Mouse (Mus musculus) embryonic fibroblast, embryonic 13.5 days (primary cell): ENCODE measurements around the gene Pah. TPM values are rescaled to one million over a fixed set of nuclear protein-coding genes. Genes with fewer than 3 reads are reported as not detected.
A peak's percentile ranks its signal among the peaks of the same experiment; 100 is the strongest.

ENCODE experiments used
- H3K27ac ChIP-seq: 2 replicates; pipeline ENCODE4 v1.5.1; 2012; ENCODE audit warnings: low read length, control low read depth, inconsistent platforms; ENCODE audit not compliant: insufficient read depth
- H3K4me1 ChIP-seq: 2 replicates; pipeline ENCODE4 v1.6.1; 2011; ENCODE audit warnings: low read length; ENCODE audit not compliant: control insufficient read depth, insufficient read depth
- H3K4me3 ChIP-seq: 2 replicates; pipeline ENCODE4 v1.5.1; 2011; ENCODE audit warnings: mild to moderate bottlenecking, control low read depth, low read length; ENCODE audit not compliant: insufficient read depth
- CTCF ChIP-seq: IDR thresholded peaks from 2 replicates; pipeline ENCODE4 v1.5.1; 2011; ENCODE audit warnings: mild to moderate bottlenecking, control low read depth, low read length, moderate library complexity, borderline replicate concordance; ENCODE audit not compliant: insufficient read depth
- POLR2A ChIP-seq: IDR thresholded peaks from 2 replicates; pipeline ENCODE4 v1.6.1; 2011; ENCODE audit warnings: low read depth, mild to moderate bottlenecking, control low read depth, low read length, moderate library complexity
- polyA plus RNA-seq: library from polyadenylated mRNA; stranded (reverse); fragments of >200 nt; gene quantifications from 2 replicates; pipeline ENCODE4 v1.2.4, GENCODE M21; 2011; ENCODE audit warnings: low read depth; ENCODE audit not compliant: missing spikeins, insufficient read length

Gene Pah
- polyA plus RNA-seq, 1 experiment, result not detected

DNA sequence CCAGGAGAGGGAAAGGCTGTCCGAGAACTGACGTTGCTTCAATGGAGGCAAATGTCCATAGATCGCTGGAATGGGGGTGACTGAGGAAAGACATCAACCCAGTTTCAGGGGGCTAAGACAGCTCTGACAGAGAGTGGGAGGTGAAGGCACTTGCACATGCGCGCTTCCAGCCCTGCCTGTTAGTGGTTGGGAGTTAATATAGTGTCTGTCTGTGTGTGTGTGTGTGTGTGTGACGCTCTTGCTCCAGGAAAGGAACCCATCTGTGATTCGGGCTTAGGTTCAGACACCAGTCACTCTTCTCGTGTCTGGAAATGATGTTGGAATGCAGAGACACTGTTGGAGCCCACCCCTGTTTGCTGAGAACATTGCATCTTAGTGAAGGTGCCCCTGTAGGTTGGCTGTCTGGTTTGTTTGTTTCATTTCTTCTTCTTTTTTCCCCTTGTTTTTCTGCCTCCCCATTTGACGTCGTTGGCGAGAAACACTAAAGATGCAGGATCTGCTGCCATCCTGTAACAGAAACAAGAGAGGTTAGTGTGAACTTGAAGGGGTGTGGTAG lies 30.0 kb upstream of the Pah start:
- no peak overlapping the region for H3K4me3 ChIP-seq
- H3K27ac ChIP-seq, result no peak overlapping the region
- H3K4me1 ChIP-seq, result no peaks in the 10 kb centered on the region
- TF ChIP-seq CTCF (no peak), POLR2A (no peak)

DNA sequence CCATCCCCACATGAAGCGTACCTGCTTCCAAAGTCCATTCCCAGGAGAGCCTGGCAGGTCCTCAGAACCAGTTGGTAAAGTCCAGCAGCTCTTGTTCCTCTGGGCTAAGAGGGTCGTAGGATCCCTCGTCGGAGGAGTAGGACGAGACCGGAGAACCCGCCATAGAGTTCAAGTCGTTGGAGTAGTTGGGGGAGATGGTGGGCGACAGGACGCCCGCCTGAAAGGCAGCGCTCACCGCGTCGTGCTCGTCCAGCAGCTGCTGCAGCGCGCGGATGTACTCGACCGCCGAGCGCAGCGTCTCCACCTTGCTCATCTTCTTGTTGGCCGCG lies 29.3 kb upstream of the Pah start:
- no peak overlapping the region for H3K27ac ChIP-seq
- no peaks in the 10 kb centered on the region for H3K4me1 ChIP-seq
- H3K4me3 ChIP-seq, result peak overlapping the region; percentile 55
- TF ChIP-seq POLR2A, result no peak
- TF ChIP-seq CTCF, result no peak

DNA sequence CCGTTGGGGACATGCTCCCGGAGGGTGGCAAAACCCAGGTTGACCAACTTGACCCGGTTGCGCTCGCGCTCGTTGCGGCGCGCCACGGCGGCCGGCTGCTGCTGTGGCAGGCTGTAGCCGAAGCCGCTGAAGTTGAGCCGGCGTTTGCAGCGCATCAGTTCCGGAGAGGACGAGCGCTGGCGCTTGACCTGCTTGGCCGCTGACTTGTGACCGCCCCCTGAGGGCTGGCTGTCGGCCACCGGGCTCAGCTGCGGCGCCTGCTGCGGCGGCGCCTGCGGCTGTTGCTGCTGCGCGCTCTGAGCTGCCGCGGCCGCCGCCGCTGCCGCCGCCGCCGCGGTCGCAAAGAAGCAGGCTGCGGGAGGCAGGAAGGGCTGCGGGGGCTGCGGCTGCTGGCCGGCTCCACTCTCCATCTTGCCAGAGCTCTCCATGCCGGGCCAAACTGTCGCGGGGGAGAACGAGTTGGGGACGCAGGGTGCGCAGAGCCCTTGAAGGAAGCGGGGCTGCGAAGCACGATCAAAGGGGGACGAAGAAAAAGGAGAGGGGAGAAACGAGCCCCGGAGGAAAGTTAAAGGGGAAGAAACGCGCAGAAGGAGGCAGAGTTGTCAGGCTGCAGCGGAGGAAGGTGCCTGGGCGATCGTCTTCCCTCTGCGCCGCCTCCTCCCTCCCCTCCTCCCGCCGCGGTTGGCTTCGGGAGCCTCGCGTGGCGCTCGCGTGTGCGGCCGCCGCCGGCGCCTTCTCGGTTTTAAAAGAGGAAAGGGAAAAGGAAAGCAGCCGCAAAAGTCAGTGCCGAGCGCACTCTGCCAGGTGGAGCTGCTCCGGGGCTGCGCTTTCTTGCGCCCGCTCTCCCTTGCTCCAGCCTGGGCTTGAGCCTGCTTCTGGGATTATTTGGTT lies 28.7 kb upstream of the Pah start:
- peak overlapping the region; percentile 55 for H3K4me3 ChIP-seq
- H3K4me1 ChIP-seq, result no peaks in the 10 kb centered on the region
- no peak overlapping the region for H3K27ac ChIP-seq
- TF ChIP-seq CTCF, result no peak
- TF ChIP-seq POLR2A, result no peak

DNA sequence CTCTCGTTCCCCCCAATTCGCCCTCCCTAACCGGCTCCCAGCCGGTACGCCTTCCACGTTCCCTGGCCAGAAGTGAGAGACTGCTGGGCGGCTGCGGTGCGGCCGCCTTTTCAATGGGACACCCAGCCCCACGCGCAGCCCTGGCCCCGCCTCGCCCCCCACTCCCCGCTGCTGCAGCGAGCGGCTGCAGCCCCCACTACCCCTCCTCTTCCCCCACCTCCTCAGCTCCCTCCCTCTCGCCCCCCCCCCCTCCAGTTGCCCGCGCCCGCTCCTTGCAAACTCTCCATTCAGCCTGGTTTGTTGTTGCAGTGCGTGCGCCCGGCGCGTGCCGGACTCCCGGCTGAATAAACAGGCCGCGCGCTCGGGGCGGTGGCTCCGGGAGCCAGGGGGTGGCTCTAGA lies 28.0 kb upstream of the Pah start, which contains the start of gene Ascl1:
Gene Ascl1, minus strand, starts transcription at position 85 of the 400 bp plus-strand sequence.
- Histone ChIP-seq H3K27ac (no peak within 1 kb of the TSS), H3K4me3 (peak within 1 kb of the TSS; percentile 55), H3K4me1 (no peaks in the 10 kb centered on the region)
- TF ChIP-seq POLR2A (no peak), CTCF (no peak)

DNA sequence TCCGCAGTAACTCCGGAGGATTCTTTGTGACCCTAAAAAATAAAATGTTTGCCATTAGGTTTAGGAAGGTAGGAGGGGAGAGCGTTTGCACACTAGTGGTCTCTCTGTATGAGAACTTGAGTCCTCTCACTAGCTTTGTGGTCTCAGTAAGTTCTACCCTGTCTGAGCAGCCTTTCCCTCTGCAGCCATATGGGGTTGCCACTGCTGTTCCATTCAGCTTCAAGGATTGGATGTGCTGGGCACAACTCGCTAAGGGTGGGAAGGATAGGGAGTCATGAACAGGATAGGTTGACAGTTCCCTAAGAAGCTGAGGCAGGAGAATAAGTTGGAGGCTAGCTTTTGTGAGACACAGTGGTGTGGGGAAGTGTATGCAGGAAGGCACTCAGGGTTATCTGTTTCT lies 27.4 kb upstream of the Pah start:
- Histone ChIP-seq H3K4me1 (no peaks in the 10 kb centered on the region), H3K4me3 (no peak overlapping the region), H3K27ac (no peak overlapping the region)
- no peak for TF ChIP-seq POLR2A
- no peak for TF ChIP-seq CTCF

DNA sequence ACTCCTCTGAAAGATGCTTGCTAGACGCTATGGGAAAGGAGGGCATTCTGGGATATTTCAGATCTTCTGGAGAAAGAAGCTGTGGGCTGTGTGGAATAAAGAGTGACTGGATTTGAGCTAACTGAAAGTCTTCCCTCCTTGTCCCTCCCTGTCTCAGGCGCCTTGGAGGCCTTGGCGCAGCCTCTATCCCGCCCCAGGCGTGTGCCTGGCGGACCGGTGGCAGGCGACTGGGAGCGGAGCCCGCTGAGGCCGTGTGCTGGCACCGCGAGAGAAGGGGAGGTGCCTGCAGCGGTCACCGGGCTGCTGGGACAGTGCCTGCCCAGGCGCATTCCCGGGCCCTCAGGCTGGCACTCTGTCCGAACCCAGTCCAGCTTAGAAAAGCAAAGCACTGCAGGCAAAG lies 27.0 kb upstream of the Pah start:
- no peak overlapping the region for H3K27ac ChIP-seq
- no peaks in the 10 kb centered on the region for H3K4me1 ChIP-seq
- no peak for TF ChIP-seq CTCF
- no peak for TF ChIP-seq POLR2A
- no peak overlapping the region for H3K4me3 ChIP-seq

DNA sequence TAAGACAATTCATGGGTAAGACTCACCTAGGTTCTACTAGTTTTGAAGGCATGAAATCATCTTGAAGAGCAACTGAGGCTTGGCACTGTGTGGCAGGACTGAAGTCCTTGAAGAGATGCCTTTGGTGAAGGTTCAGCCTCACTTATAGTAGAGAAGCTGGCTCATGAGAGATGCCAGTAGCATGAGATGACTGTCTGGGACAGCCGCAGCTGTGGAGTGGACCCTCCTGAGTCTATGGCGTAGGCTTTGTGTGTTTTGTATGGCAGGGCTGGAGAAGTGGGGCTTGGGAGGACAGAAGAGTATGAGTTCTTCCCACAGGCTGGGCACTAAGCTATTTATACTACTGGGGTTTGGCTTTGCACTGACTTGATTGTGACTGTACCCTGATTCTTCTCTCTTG lies 24.5 kb upstream of the Pah start:
- TF ChIP-seq POLR2A, result no peak
- no peak for TF ChIP-seq CTCF
- Histone ChIP-seq H3K27ac (no peak overlapping the region), H3K4me1 (no peaks in the 10 kb centered on the region), H3K4me3 (no peak overlapping the region)

DNA sequence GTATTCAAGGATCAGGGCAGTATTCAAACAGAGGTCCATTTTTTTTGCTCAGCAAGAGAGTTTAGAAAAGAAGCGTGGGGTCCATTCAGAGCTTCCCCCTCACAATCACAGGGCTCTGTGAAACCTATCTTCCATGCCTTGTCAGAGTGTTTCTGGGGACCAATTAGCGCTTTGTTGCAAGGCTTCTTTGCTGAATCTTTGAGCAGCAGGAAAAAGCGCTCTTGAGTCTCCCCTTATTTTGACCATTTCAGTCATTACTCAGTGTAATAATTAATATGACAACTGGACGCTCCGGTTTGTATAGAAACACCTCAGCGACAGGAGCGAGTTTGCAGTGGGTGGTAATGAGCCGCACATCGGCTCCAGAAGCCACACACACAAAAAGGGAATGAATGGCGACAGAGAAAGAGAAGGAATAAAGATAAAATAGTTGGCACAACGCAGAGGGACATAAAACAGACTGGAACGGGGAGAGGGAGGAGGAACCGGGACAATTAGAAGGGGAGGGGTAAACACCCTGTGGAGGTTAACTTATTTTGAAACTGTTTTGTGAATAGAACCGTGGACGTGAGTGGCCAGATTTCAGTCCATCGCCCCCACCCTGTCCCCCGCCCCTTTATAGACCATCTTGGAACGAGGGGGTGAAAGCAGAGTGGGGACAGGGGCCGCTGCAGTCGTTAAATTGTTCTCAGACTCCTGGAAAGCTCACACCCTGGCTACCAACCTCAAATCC lies 20.5 kb upstream of the Pah start:
- no peak for TF ChIP-seq POLR2A
- TF ChIP-seq CTCF, result no peak
- Histone ChIP-seq H3K4me1 (no peaks in the 10 kb centered on the region), H3K4me3 (no peak overlapping the region), H3K27ac (no peak overlapping the region)

DNA sequence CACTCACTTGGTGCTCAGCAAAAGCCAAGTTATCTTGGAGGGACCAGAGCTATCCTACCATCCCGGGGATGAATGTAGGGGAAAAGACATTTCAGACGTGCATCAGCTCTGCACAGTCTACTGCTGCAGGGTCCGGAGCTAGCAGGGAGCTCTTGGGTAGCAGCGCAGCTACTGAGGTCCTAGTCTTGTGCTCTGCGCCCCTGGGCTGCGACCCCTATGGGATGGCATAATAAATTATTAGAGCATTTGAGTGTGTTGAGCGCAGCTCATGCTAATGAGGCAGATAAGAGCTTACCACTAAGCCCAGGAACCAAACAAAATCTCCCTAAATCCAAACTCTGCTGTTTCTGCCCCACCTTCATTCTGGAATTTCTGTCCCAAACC lies 19.9 kb upstream of the Pah start:
- H3K4me1 ChIP-seq, result no peaks in the 10 kb centered on the region
- H3K27ac ChIP-seq, result no peak overlapping the region
- no peak overlapping the region for H3K4me3 ChIP-seq
- TF ChIP-seq CTCF (no peak), POLR2A (no peak)

DNA sequence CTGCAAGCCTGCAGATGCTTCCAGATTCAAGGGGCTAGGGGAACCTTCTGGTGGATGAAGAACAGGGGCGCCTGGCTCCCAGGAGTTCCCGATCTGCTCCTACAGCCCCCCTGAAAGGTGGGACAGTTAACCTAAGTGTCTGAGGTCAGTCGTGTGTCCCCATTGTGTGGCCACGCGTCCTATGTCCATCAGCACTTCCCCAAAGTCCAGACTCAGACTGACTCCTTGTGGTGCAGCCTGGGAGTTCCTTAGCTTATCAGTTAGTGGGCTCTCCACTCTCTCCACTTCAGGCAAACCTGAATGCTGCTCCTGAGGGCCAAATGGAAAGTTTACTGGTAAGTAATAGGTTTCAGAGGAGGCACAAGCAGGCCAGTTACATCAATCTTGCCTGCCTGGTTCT lies 19.3 kb upstream of the Pah start:
- TF ChIP-seq CTCF (peak; percentile 30; the same call in 1 of the 2 replicates), POLR2A (no peak)
- H3K27ac ChIP-seq, result no peak overlapping the region
- H3K4me1 ChIP-seq, result no peaks in the 10 kb centered on the region
- no peak overlapping the region for H3K4me3 ChIP-seq
